Mouse (Mus musculus): ENCODE data around the gene Olfr718-ps1. TPM values are rescaled to one million over a fixed set of nuclear protein-coding genes. Genes with fewer than 3 reads are reported as not detected.
"Not testable (repeated sequence)": the region's sequence is repeated elsewhere in the genome, so short reads cannot be mapped to it uniquely, and the experiment has no call there.

Olfr718-ps1 gene
- polyA plus RNA-seq, 1 experiment: not detected

DNA sequence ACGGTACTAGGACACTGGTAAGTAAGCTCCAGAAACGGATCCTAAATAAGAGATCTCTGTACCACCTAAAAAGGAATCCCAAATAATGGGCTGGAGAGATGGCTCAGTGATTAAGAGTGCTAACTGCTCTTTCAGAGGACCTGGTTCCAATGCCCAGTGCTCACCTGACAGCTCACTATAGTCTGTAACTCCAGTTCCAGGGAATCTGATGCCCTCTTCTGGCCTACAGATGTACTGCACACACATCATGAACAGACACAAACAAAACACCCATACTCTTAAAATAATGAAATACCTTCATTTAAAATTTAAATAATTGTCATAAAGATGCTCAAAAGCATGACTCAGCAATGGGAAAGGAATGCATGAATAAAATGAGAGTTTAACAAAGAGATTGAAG, 2.2 kb upstream of the Olfr718-ps1 start:
- Histone ChIP-seq H3K4me1 (ENCODE audit: control insufficient read depth, insufficient read depth, insufficient read length, low read length) (no peaks in the 10 kb centered on the region), H3K27me3 (ENCODE audit: control insufficient read depth, insufficient read depth, low read length) (no peaks in the 10 kb centered on the region), H3K27ac (ENCODE audit: insufficient read depth, low read depth, low read length) (no peak overlapping the region), H3K4me3 (ENCODE audit: low read depth, low read length) (no peak overlapping the region), H3K36me3 (ENCODE audit: control insufficient read depth, insufficient read depth, low read length) (no peaks in the 10 kb centered on the region)
- TF ChIP-seq POLR2A (IDR thresholded peaks at IDR 0.05; ENCODE audit: low read depth, low read length) (no peak), CTCF (IDR thresholded peaks at IDR 0.05; ENCODE audit: extremely low read depth, insufficient read length, insufficient replicate concordance, low read depth, low read length) (no peak)
- WGBS: 92% methylated on average over 2 of the region's 2 CpGs

- WGBS: 46% methylated on average over 5 of the region's 5 CpGs
- Histone ChIP-seq H3K27me3 (ENCODE audit: control insufficient read depth, insufficient read depth, low read length) (no peaks in the 10 kb centered on the region), H3K36me3 (ENCODE audit: control insufficient read depth, insufficient read depth, low read length) (no peaks in the 10 kb centered on the region), H3K4me1 (ENCODE audit: control insufficient read depth, insufficient read depth, insufficient read length, low read length) (no peaks in the 10 kb centered on the region), H3K27ac (ENCODE audit: insufficient read depth, low read depth, low read length) (no peak overlapping the region), H3K4me3 (ENCODE audit: low read depth, low read length) (no peak overlapping the region)
- TF ChIP-seq POLR2A (IDR thresholded peaks at IDR 0.05; ENCODE audit: low read depth, low read length): no peak
- TF ChIP-seq CTCF (IDR thresholded peaks at IDR 0.05; ENCODE audit: extremely low read depth, insufficient read length, insufficient replicate concordance, low read depth, low read length): 0 out of 2 replicates have a peak, but pooled peaks have one; percentile 7
These were observed 1.3 kb upstream of the Olfr718-ps1 start for GRCm38 (mm10) chr5:143148661-143149060.

DNA sequence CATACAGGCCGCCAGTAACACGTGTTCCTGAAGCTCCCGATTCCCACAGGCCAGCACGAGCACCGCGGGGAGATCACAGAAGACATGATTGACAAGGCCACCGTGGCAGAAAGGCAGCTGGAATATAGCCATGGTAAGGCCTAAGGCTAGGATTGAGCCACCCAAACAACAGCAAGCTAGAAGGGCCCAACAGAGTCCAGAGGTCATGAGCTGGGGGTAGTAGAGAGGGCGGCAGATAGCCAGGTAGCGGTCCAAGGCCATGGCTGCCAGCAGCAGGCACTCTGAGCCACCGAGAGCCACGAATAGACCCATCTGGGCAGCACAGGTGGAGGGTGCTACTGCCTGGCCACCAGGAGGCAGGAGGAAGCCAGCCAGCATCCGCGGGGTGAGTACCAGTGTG, 9.8 kb downstream of the Olfr718-ps1 start:
- TF ChIP-seq CTCF (IDR thresholded peaks at IDR 0.05; ENCODE audit: extremely low read depth, insufficient read length, insufficient replicate concordance, low read depth, low read length): no peak
- no peak for TF ChIP-seq POLR2A (IDR thresholded peaks at IDR 0.05; ENCODE audit: low read depth, low read length)
- H3K27ac ChIP-seq (ENCODE audit: insufficient read depth, low read depth, low read length): no peak overlapping the region
- 85% methylated on average over 13 of the region's 13 CpGs for WGBS
- H3K27me3 ChIP-seq (ENCODE audit: control insufficient read depth, insufficient read depth, low read length): no peaks in the 10 kb centered on the region
- peaks cover 6% of the 10 kb centered on the region; the same call in 1 of the 2 replicates for H3K4me1 ChIP-seq (ENCODE audit: control insufficient read depth, insufficient read depth, insufficient read length, low read length)
- no peaks in the 10 kb centered on the region for H3K36me3 ChIP-seq (ENCODE audit: control insufficient read depth, insufficient read depth, low read length)
- no peak overlapping the region for H3K4me3 ChIP-seq (ENCODE audit: low read depth, low read length)

- TF ChIP-seq CTCF (IDR thresholded peaks at IDR 0.05; ENCODE audit: extremely low read depth, insufficient read length, insufficient replicate concordance, low read depth, low read length): no peak
- TF ChIP-seq POLR2A (IDR thresholded peaks at IDR 0.05; ENCODE audit: low read depth, low read length): no peak
- no peak overlapping the region for H3K27ac ChIP-seq (ENCODE audit: insufficient read depth, low read depth, low read length)
- no peak overlapping the region for H3K4me3 ChIP-seq (ENCODE audit: low read depth, low read length)
- WGBS: 86% methylated on average over 7 of the region's 7 CpGs
- peaks cover 6% of the 10 kb centered on the region; the same call in 1 of the 2 replicates for H3K4me1 ChIP-seq (ENCODE audit: control insufficient read depth, insufficient read depth, insufficient read length, low read length)
- H3K36me3 ChIP-seq (ENCODE audit: control insufficient read depth, insufficient read depth, low read length): no peaks in the 10 kb centered on the region
- H3K27me3 ChIP-seq (ENCODE audit: control insufficient read depth, insufficient read depth, low read length): 0 out of 2 replicates have a peak, but pooled peaks cover 3% of the 10 kb centered on the region
These were observed 12.3 kb downstream of the Olfr718-ps1 start for GRCm38 (mm10) chr5:143135042-143135441.

DNA sequence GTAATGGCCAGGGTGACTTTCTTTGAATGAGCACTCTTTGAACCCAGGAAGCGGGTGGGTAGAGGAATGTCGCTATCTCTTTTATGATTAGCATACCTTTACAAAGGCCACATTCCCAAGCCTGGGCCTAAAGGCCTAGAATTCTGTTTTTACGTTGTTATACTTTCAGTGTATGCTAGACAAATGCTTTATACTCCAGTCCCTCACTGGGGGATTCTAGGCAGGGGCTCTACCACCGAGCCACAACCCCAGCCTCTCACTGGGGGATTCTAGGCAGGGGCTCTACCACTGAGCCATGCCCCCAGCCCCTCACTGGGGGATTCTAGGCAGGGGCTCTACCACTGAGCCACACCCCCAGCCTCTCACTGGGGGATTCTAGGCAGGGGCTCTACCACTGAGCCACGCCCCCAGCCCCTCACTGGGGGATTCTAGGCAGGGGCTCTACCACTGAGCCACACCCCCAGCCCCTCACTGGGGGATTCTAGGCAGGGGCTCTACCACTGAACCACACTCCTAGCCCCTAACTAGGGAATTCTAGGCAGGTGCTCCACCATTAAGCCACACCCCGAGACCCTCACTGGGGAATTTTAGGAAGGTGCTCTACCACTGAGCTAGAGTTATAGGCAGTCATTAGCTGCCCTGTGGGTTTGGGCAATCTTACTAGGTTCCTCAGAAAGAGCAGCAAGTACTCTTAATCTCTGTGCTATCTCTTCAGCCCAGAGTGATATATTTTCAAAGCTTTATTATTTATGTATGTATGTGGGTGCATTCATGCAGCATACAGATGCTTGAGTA, 13.0 kb downstream of the Olfr718-ps1 start:
- not testable (repeated sequence) for H3K4me1 ChIP-seq (ENCODE audit: control insufficient read depth, insufficient read depth, insufficient read length, low read length); H3K36me3 ChIP-seq (ENCODE audit: control insufficient read depth, insufficient read depth, low read length); H3K4me3 ChIP-seq (ENCODE audit: low read depth, low read length); H3K27ac ChIP-seq (ENCODE audit: insufficient read depth, low read depth, low read length); H3K27me3 ChIP-seq (ENCODE audit: control insufficient read depth, insufficient read depth, low read length)
- WGBS: 81% methylated on average over 4 of the region's 6 CpGs

DNA sequence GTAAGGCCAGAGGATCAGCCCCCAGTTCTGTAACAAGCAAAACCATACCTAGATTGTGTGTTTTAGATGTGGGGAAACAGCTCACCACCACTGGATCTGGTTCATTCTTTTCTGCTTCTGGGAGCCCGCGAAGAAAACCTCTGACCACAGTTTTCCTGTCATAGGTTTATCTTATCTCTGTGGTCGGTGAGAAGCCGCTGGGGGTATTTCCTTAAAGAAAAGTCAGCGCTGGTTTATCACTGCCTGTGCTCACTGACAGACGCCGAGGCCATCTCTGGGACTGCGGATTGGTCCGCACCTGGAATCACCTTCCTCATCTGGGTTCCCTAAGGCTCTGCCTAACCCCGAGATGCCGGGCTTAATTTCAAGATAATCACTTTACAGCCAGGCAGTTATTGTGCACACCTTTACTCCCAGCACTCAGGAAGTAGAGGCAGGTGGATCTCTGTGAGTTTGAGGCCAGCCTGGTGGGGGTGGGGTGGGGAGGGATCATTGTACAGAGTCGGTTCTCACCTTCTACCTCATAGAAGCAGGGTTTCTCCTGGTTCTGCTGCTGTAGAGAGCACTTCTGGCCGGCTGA, 14.4 kb downstream of the Olfr718-ps1 start:
- H3K36me3 ChIP-seq (ENCODE audit: control insufficient read depth, insufficient read depth, low read length): no peaks in the 10 kb centered on the region
- peaks cover 6% of the 10 kb centered on the region; the same call in 1 of the 2 replicates for H3K4me1 ChIP-seq (ENCODE audit: control insufficient read depth, insufficient read depth, insufficient read length, low read length)
- TF ChIP-seq CTCF (IDR thresholded peaks at IDR 0.05; ENCODE audit: extremely low read depth, insufficient read length, insufficient replicate concordance, low read depth, low read length) (no peak), POLR2A (IDR thresholded peaks at IDR 0.05; ENCODE audit: low read depth, low read length) (no peak)
- H3K4me3 ChIP-seq (ENCODE audit: low read depth, low read length): no peak overlapping the region
- H3K27ac ChIP-seq (ENCODE audit: insufficient read depth, low read depth, low read length): no peak overlapping the region
- WGBS: 16% methylated on average over 13 of the region's 13 CpGs
- 0 out of 2 replicates have a peak, but pooled peaks cover 3% of the 10 kb centered on the region for H3K27me3 ChIP-seq (ENCODE audit: control insufficient read depth, insufficient read depth, low read length)

DNA sequence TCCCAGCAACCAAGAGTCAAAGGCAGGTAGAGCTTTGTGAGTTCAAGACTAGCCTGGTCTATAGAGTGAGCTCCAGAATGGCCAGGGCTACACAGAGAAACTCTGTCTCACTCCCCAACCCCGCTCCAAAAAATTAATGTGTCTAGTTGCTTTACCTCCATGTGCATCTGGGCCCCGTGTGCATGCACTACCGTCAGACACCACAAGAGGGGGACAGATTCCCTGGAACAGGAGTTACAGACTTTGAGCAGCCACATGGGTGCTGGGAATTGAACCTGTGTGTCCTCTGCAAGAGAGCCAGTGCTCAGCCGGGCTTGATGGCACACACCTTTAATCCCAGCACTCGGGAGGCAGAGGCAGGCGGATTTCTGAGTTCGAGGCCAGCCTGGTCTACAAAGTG, 17.0 kb downstream of the Olfr718-ps1 start:
- Histone ChIP-seq H3K4me1 (ENCODE audit: control insufficient read depth, insufficient read depth, insufficient read length, low read length) (peaks cover 6% of the 10 kb centered on the region; the same call in 1 of the 2 replicates), H3K27ac (ENCODE audit: insufficient read depth, low read depth, low read length) (no peak overlapping the region), H3K27me3 (ENCODE audit: control insufficient read depth, insufficient read depth, low read length) (0 out of 2 replicates have a peak, but pooled peaks cover 3% of the 10 kb centered on the region), H3K4me3 (ENCODE audit: low read depth, low read length) (no peak overlapping the region), H3K36me3 (ENCODE audit: control insufficient read depth, insufficient read depth, low read length) (no peaks in the 10 kb centered on the region)
- TF ChIP-seq POLR2A (IDR thresholded peaks at IDR 0.05; ENCODE audit: low read depth, low read length) (no peak), CTCF (IDR thresholded peaks at IDR 0.05; ENCODE audit: extremely low read depth, insufficient read length, insufficient replicate concordance, low read depth, low read length) (no peak)
- 90% methylated on average over 7 of the region's 7 CpGs for WGBS
